Mouse (Mus musculus): Measurements from ENCODE around the gene Canx. TPM values are rescaled to one million over a fixed set of nuclear protein-coding genes. Genes with fewer than 3 reads are reported as not detected.
"Not testable (repeated sequence)": the region's sequence is repeated elsewhere in the genome, so short reads cannot be mapped to it uniquely, and the experiment has no call there.

Canx gene
- polyA plus RNA-seq, 1 experiment from 2014 or later, result 731 TPM

DNA sequence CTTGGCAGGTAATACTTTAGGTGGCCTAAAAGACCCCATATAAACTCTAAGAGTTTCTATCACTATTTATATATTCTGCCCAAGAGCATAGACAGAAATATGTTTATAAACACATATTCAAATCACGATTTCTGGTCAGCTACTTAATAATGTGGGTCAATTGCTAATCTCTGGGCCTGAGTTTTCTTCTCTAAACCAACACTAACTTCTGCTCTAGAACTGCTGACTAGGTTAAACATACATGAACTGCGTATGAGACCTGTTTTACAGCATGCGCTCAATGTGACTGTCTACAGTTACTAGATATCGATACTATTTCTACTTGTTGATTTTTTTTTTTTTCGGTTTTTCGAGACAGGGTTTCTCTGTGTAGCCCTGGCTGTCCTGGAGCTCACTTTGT lies 4.2 kb downstream of the Canx start:
- Histone ChIP-seq H3K79me2 (ENCODE audit: inconsistent target) (peaks cover 90% of the 10 kb centered on the region), H3K27ac (no peak overlapping the region), H3K36me3 (ENCODE audit: inconsistent target) (no peaks in the 10 kb centered on the region), H3K4me3 (ENCODE audit: inconsistent target) (no peak overlapping the region)
- WGBS (ENCODE audit: missing documents), result 90% methylated on average over 6 of the region's 6 CpGs

DNA sequence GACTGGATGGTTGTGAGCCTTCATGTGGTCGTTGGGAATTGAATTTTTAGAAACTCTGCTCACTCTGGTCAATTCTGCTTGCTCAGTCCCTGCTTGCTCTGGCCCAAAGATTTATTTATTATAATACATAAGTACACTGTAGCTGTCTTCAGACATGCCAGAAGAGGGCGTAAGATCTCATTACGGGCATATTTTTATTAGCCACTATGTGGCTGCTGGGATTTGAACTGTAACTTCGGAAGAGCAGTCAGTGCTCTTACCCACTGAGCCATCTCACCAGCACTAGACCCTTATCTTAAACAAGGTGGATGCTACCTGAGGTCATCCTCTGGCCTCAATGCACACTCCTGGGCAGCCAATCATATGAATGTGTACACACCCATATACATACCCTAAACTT lies 6.1 kb downstream of the Canx start:
- not testable (repeated sequence) for H3K4me3 ChIP-seq (ENCODE audit: inconsistent target); H3K27ac ChIP-seq; H3K36me3 ChIP-seq (ENCODE audit: inconsistent target)
- 56% methylated on average over 4 of the region's 4 CpGs for whole genome bisulfite sequencing (ENCODE audit: missing documents)
- peaks cover 100% of the 10 kb centered on the region for H3K79me2 ChIP-seq (ENCODE audit: inconsistent target)

GRCm38 (mm10) chr11:50312803-50313202 lies 12.7 kb downstream of the Canx start:
- peaks cover 100% of the 10 kb centered on the region for H3K79me2 ChIP-seq (ENCODE audit: inconsistent target)
- H3K36me3 ChIP-seq (ENCODE audit: inconsistent target), result peaks cover 31% of the 10 kb centered on the region; the same call in 1 of the 2 replicates
- no peak overlapping the region for H3K4me3 ChIP-seq (ENCODE audit: inconsistent target)
- 92% methylated on average over 2 of the region's 2 CpGs for WGBS (ENCODE audit: missing documents)
- no peak overlapping the region for H3K27ac ChIP-seq

DNA sequence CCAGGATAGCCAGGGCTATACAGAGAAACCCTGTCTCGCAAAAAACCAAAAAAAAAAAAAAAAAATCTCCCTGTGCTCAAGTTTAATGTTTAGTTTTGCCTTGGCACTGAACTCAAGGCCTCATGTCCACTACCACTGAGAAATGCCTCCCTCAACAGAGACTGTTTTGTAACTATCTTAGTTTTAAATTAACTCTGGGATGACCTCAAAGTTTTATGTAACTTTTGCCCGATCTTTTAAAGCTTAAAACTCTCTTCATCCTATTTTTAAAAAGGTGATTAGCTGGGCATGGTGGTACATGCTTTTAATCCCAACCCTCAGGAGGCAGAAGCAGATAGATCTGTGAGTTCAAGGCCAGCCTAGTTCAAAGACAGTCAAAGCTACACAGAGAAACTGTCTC lies 22.1 kb downstream of the Canx start:
- no peak overlapping the region for H3K27ac ChIP-seq
- WGBS (ENCODE audit: missing documents), result 95% methylated on average over 2 of the region's 2 CpGs
- H3K36me3 ChIP-seq (ENCODE audit: inconsistent target), result peaks cover 78% of the 10 kb centered on the region
- H3K4me3 ChIP-seq (ENCODE audit: inconsistent target), result no peak overlapping the region
- peaks cover 73% of the 10 kb centered on the region; the same call in 1 of the 2 replicates for H3K79me2 ChIP-seq (ENCODE audit: inconsistent target)

GRCm38 (mm10) chr11:50292190-50292855 lies 33.1 kb downstream of the Canx start, which contains the start of gene Maml1:
Gene Maml1, minus strand, starts transcription at chr11:50292311.
- WGBS (ENCODE audit: missing documents), result under 1% methylated on average over 41 of the region's 45 CpGs
- Histone ChIP-seq H3K79me2 (ENCODE audit: inconsistent target) (peaks cover 42% of the 10 kb centered on the region), H3K27ac (peak within 1 kb of the TSS; percentile 82), H3K36me3 (ENCODE audit: inconsistent target) (peaks cover 24% of the 10 kb centered on the region), H3K4me3 (ENCODE audit: inconsistent target) (peak within 1 kb of the TSS; percentile 85)

- WGBS (ENCODE audit: missing documents), result under 1% methylated on average over 81 of the region's 85 CpGs
- peaks cover 16% of the 10 kb centered on the region for H3K36me3 ChIP-seq (ENCODE audit: inconsistent target)
- H3K4me3 ChIP-seq (ENCODE audit: inconsistent target), result peak overlapping the region; percentile 85
- H3K27ac ChIP-seq, result peak overlapping the region; percentile 82
- H3K79me2 ChIP-seq (ENCODE audit: inconsistent target), result peaks cover 50% of the 10 kb centered on the region
These were observed 33.9 kb downstream of the Canx start for GRCm38 (mm10) chr11:50291321-50292165.

DNA sequence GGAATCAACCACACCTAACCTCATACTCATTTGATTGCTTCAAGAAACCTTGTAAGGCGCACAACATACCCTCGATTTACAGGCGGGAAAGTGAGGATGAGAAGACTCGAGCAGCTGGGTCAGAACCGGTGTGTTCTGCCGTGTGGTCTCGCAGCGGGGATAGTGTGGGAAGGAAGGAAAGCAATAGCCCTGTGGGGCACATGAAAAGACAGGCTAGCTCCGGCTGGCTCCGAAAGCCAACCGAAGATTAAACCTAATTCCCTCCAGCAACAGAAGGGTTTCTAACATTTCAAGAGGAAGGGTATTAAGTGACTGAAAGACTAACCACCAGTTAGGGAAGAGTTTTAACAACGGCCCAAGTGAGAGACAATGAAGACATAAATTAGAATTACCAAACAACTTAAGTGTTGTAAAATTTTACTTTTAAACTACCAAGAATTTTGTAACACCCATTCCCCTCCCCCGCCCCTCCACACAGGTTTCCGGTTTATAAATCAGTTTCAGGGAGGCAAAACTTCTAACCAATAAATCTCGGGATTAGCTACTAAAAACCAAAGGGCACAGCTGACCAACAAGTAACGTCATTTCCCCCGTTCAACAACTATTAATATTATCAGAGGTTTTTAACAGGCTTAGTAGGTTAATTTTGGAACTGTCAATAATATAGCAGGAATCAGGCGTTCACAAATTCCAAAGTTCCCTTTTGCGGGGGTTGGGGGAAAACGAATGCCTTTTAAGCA lies 34.8 kb downstream of the Canx start:
- WGBS (ENCODE audit: missing documents), result 16% methylated on average over 20 of the region's 20 CpGs

GRCm38 (mm10) chr11:50286428-50286827 lies 39.0 kb downstream of the Canx start:
- Histone ChIP-seq H3K79me2 (ENCODE audit: inconsistent target) (peaks cover 97% of the 10 kb centered on the region), H3K4me3 (ENCODE audit: inconsistent target) (no peak overlapping the region), H3K36me3 (ENCODE audit: inconsistent target) (no peaks in the 10 kb centered on the region), H3K27ac (peak overlapping the region; percentile 49)
- WGBS (ENCODE audit: missing documents), result 7% methylated on average over 1 of the region's 1 CpGs

More for the DNA sequence above, 34.8 kb downstream of the Canx start:
- Histone ChIP-seq H3K79me2 (ENCODE audit: inconsistent target) (peaks cover 56% of the 10 kb centered on the region), H3K27ac (peak overlapping the region; percentile 82), H3K36me3 (ENCODE audit: inconsistent target) (peaks cover 7% of the 10 kb centered on the region), H3K4me3 (ENCODE audit: inconsistent target) (peak overlapping the region; percentile 85)

GRCm38 (mm10) chr11:50285696-50286095 lies 39.8 kb downstream of the Canx start:
- Histone ChIP-seq H3K4me3 (ENCODE audit: inconsistent target) (no peak overlapping the region), H3K27ac (peak overlapping the region; percentile 49), H3K36me3 (ENCODE audit: inconsistent target) (no peaks in the 10 kb centered on the region; the same call in 1 of the 2 replicates), H3K79me2 (ENCODE audit: inconsistent target) (peaks cover 97% of the 10 kb centered on the region)
- 90% methylated on average over 7 of the region's 7 CpGs for WGBS (ENCODE audit: missing documents)

- Histone ChIP-seq H3K4me3 (ENCODE audit: inconsistent target) (no peak overlapping the region), H3K27ac (peak overlapping the region; percentile 49; the same call in 1 of the 2 replicates), H3K79me2 (ENCODE audit: inconsistent target) (peaks cover 97% of the 10 kb centered on the region), H3K36me3 (ENCODE audit: inconsistent target) (no peaks in the 10 kb centered on the region; the same call in 1 of the 2 replicates)
- WGBS (ENCODE audit: missing documents), result 67% methylated on average over 5 of the region's 5 CpGs
These were observed 40.2 kb downstream of the Canx start for GRCm38 (mm10) chr11:50285263-50285662.

GRCm38 (mm10) chr11:50280053-50280452 lies 45.4 kb downstream of the Canx start:
- H3K4me3 ChIP-seq (ENCODE audit: inconsistent target), result no peak overlapping the region
- H3K27ac ChIP-seq, result no peak overlapping the region
- 100% methylated on average over 1 of the region's 1 CpGs for WGBS (ENCODE audit: missing documents)
- H3K36me3 ChIP-seq (ENCODE audit: inconsistent target), result no peaks in the 10 kb centered on the region; the same call in 1 of the 2 replicates
- H3K79me2 ChIP-seq (ENCODE audit: inconsistent target), result peaks cover 100% of the 10 kb centered on the region

GRCm38 (mm10) chr11:50279005-50279404 lies 46.5 kb downstream of the Canx start:
- WGBS (ENCODE audit: missing documents), result 90% methylated on average over 4 of the region's 4 CpGs
- Histone ChIP-seq H3K27ac (no peak overlapping the region), H3K36me3 (ENCODE audit: inconsistent target) (no peaks in the 10 kb centered on the region; the same call in 1 of the 2 replicates), H3K79me2 (ENCODE audit: inconsistent target) (peaks cover 100% of the 10 kb centered on the region), H3K4me3 (ENCODE audit: inconsistent target) (no peak overlapping the region)

DNA sequence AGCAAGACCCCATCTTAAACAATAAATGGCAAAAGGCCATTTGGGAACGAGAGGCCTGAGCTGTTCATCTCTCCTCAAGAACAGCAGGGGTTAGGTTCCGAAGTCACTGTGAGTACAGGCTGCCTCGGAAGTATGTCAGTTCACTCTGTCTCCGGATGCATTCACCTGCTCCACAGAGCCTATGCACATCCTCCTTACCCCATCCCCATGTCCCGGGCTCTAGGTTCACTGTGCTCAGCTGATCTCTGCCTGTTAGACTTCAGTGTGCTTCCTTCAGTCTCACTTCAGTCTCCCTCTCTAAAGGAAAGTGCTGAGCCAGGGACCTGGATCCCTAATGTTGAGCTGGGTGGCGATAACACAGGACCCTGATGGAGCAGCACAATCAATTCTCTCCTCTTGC lies 47.8 kb downstream of the Canx start:
- H3K4me3 ChIP-seq (ENCODE audit: inconsistent target), result no peak overlapping the region
- WGBS (ENCODE audit: missing documents), result 94% methylated on average over 6 of the region's 6 CpGs

GRCm38 (mm10) chr11:50277025-50277424 lies 48.4 kb downstream of the Canx start:
- no peak overlapping the region for H3K27ac ChIP-seq
- no peak overlapping the region for H3K4me3 ChIP-seq (ENCODE audit: inconsistent target)
- H3K36me3 ChIP-seq (ENCODE audit: inconsistent target), result no peaks in the 10 kb centered on the region; the same call in 1 of the 2 replicates
- peaks cover 100% of the 10 kb centered on the region for H3K79me2 ChIP-seq (ENCODE audit: inconsistent target)

More for the DNA sequence above, 47.8 kb downstream of the Canx start:
- Histone ChIP-seq H3K27ac (no peak overlapping the region), H3K79me2 (ENCODE audit: inconsistent target) (peaks cover 100% of the 10 kb centered on the region), H3K36me3 (ENCODE audit: inconsistent target) (no peaks in the 10 kb centered on the region; the same call in 1 of the 2 replicates)
